Mouse (Mus musculus) embryonic fibroblast, embryonic 13.5 days (primary cell): ENCODE data around the gene Areg.

Source experiments
- CTCF ChIP-seq: IDR thresholded peaks from 2 replicates; pipeline ENCODE4 v1.5.1; 2011; ENCODE audit warnings: mild to moderate bottlenecking, control low read depth, low read length, moderate library complexity, borderline replicate concordance; ENCODE audit not compliant: insufficient read depth
- POLR2A ChIP-seq: IDR thresholded peaks from 2 replicates; pipeline ENCODE4 v1.6.1; 2011; ENCODE audit warnings: low read depth, mild to moderate bottlenecking, control low read depth, low read length, moderate library complexity

- TF ChIP-seq POLR2A (no peak), CTCF (no peak)
Observed at GRCm38 (mm10) chr5:91194572-91194971, 55.2 kb downstream of the Areg start.
